Mouse (Mus musculus) MEL (cell line): ENCODE data around the gene Tbcd. TPM values are rescaled to one million over a fixed set of nuclear protein-coding genes. Genes with fewer than 3 reads are reported as not detected.

ENCODE experiments used
- DNase-seq: peaks from one replicate; pipeline ENCODE4 v3.0.0; 2011; ENCODE audit warnings: low read depth, low spot score
- H3K27ac ChIP-seq: 2 replicates; pipeline ENCODE4 v1.5.1; 2012; ENCODE audit warnings: low read depth, mild to moderate bottlenecking, control low read depth, low read length, moderate library complexity; ENCODE audit not compliant: control insufficient read depth
- H3K27me3 ChIP-seq, 2 experiments: fragments of 150-350 bp in 1 of 2; sonication (generic) in 1 of 2; 2 replicates each; pipeline ENCODE4 v1.6.1; 2012; ENCODE audit warnings: low read length in 2 of 2, mild to moderate bottlenecking in 2 of 2, improper control_type of control experiment in 1 of 2, moderate library complexity in 1 of 2; ENCODE audit not compliant: insufficient read depth in 2 of 2, control insufficient read depth in 1 of 2
- H3K36me3 ChIP-seq, 2 experiments: 2 replicates each; pipeline ENCODE4 v1.6.1; 2012 to 2014; ENCODE audit warnings: low read length in 2 of 2, improper control_type of control experiment in 1 of 2, inconsistent platforms in 1 of 2, mild to moderate bottlenecking in 1 of 2; ENCODE audit not compliant: insufficient read depth in 2 of 2, control insufficient read depth in 1 of 2
- H3K4me1 ChIP-seq, 2 experiments: fragments of 150-350 bp in 1 of 2; sonication (generic) in 1 of 2; 2 replicates each; pipeline ENCODE4 v1.6.1; 2012; ENCODE audit warnings: low read length in 2 of 2, improper control_type of control experiment in 1 of 2, mild to moderate bottlenecking in 1 of 2; ENCODE audit not compliant: insufficient read depth in 2 of 2, control insufficient read depth in 1 of 2
- H3K4me3 ChIP-seq, 2 experiments: fragments of 150-350 bp in 1 of 2; sonication (generic) in 1 of 2; 2 replicates each; pipeline ENCODE4 v1.5.1; 2012; ENCODE audit warnings: low read depth in 2 of 2, low read length in 2 of 2, mild to moderate bottlenecking in 2 of 2, moderate library complexity in 2 of 2, control low read depth in 1 of 2, improper control_type of control experiment in 1 of 2; ENCODE audit not compliant: control insufficient read depth in 1 of 2, insufficient read depth in 1 of 2
- H3K79me2 ChIP-seq: 2 replicates; pipeline ENCODE4 v1.6.1; 2012; ENCODE audit warnings: mild to moderate bottlenecking, low read length, moderate library complexity; ENCODE audit not compliant: control insufficient read depth, poor library complexity, insufficient read depth
- H3K9ac ChIP-seq: 2 replicates; pipeline ENCODE4 v1.6.1; 2012; ENCODE audit warnings: low read depth, mild to moderate bottlenecking, control low read depth, low read length, moderate library complexity; ENCODE audit not compliant: control insufficient read depth, poor library complexity, severe bottlenecking
- H3K9me3 ChIP-seq: fragments of 150-350 bp; sonication (generic); replicated peaks from 2 replicates; pipeline ENCODE4 v1.6.1; 2012; ENCODE audit warnings: mild to moderate bottlenecking, low read length, improper control_type of control experiment, moderate library complexity; ENCODE audit not compliant: insufficient read depth
- CHD2 ChIP-seq: IDR thresholded peaks from 2 replicates; pipeline ENCODE4 v1.6.1; 2011; ENCODE audit warnings: low read length, improper control_type of control experiment
- CTCF ChIP-seq, 3 experiments: IDR thresholded peaks in 2 of 3; conservative IDR thresholded peaks in 1 of 3; 2 replicates each; pipeline ENCODE4 v1.5.1; 2011 to 2012; ENCODE audit warnings: low read length in 3 of 3, low read depth in 2 of 3, mild to moderate bottlenecking in 2 of 3, improper control_type of control experiment in 1 of 3, inconsistent platforms in 1 of 3, mixed read lengths in 1 of 3, moderate library complexity in 1 of 3; ENCODE audit not compliant: control insufficient read depth in 1 of 3, insufficient read depth in 1 of 3, poor library complexity in 1 of 3, severe bottlenecking in 1 of 3
- ELF1 ChIP-seq: IDR thresholded peaks from 2 replicates; pipeline ENCODE4 v1.6.1; 2014; ENCODE audit warnings: low read depth, mild to moderate bottlenecking, inconsistent platforms, low read length, improper control_type of control experiment, moderate library complexity
- EP300 ChIP-seq, 2 experiments: IDR thresholded peaks; 2 replicates each; pipeline ENCODE4 v1.6.1; 2011; ENCODE audit warnings: improper control_type of control experiment in 2 of 2, low read length in 2 of 2, low read depth in 1 of 2, mild to moderate bottlenecking in 1 of 2
- ETS1 ChIP-seq: IDR thresholded peaks from 2 replicates; pipeline ENCODE4 v1.6.1; 2012; ENCODE audit warnings: low read depth, mild to moderate bottlenecking, inconsistent platforms, low read length, improper control_type of control experiment, moderate library complexity
- JUND ChIP-seq: IDR thresholded peaks from 2 replicates; pipeline ENCODE4 v1.6.1; 2011; ENCODE audit warnings: low read depth, mild to moderate bottlenecking, improper control_type of control experiment, low read length
- KAT2A ChIP-seq: conservative IDR thresholded peaks from 2 replicates; pipeline ENCODE4 v1.6.1; 2012; ENCODE audit warnings: low read depth, low read length, improper control_type of control experiment, inconsistent platforms
- MAFK ChIP-seq: IDR thresholded peaks from 2 replicates; pipeline ENCODE4 v1.6.1; 2011; ENCODE audit warnings: low read depth, mild to moderate bottlenecking, low read length, improper control_type of control experiment, borderline replicate concordance
- MAX ChIP-seq: IDR thresholded peaks from 2 replicates; pipeline ENCODE4 v1.6.1; 2011; ENCODE audit warnings: low read length, improper control_type of control experiment
- MXI1 ChIP-seq: IDR thresholded peaks from 2 replicates; pipeline ENCODE4 v1.6.1; 2011; ENCODE audit warnings: mild to moderate bottlenecking, low read depth, low read length, improper control_type of control experiment
- MYB ChIP-seq: IDR thresholded peaks from 2 replicates; pipeline ENCODE4 v1.6.1; 2011; ENCODE audit warnings: mild to moderate bottlenecking, low read depth, low read length, improper control_type of control experiment
- MYC ChIP-seq: IDR thresholded peaks from 2 replicates; pipeline ENCODE4 v1.6.1; 2011; ENCODE audit warnings: low read depth, mild to moderate bottlenecking, low read length, improper control_type of control experiment, moderate library complexity
- RCOR1 ChIP-seq: IDR thresholded peaks from 2 replicates; pipeline ENCODE4 v1.6.1; 2012; ENCODE audit warnings: low read depth, mild to moderate bottlenecking, inconsistent platforms, low read length, improper control_type of control experiment
- TCF12 ChIP-seq: IDR thresholded peaks from 2 replicates; pipeline ENCODE4 v1.6.1; 2014; ENCODE audit warnings: low read depth, mild to moderate bottlenecking, inconsistent platforms, low read length, improper control_type of control experiment, moderate library complexity
- UBTF ChIP-seq: IDR thresholded peaks from 2 replicates; pipeline ENCODE4 v1.6.1; 2012; ENCODE audit warnings: low read depth, mild to moderate bottlenecking, inconsistent platforms, low read length, improper control_type of control experiment, moderate library complexity, borderline replicate concordance; ENCODE audit not compliant: insufficient read depth
- ZMIZ1 ChIP-seq: IDR thresholded peaks from 2 replicates; pipeline ENCODE4 v1.6.1; 2012; ENCODE audit warnings: low read depth, mild to moderate bottlenecking, inconsistent platforms, low read length, improper control_type of control experiment, moderate library complexity
- ZNF384 ChIP-seq: IDR thresholded peaks from 2 replicates; pipeline ENCODE4 v1.6.1; 2012; ENCODE audit warnings: low read depth, mild to moderate bottlenecking, inconsistent platforms, low read length, improper control_type of control experiment
- polyA plus RNA-seq, 2 experiments: library from polyadenylated mRNA; stranded (reverse) in 1 of 2; unstranded in 1 of 2; fragments of >175 nt in 1 of 2; fragments of >200 nt in 1 of 2; gene quantifications; 2 replicates each; pipeline versions ENCODE4 v1.2.1 to v1.2.4; 2012; ENCODE audit warnings: low replicate concordance in 2 of 2, low read depth in 1 of 2; ENCODE audit not compliant: insufficient read length in 2 of 2, insufficient read depth in 1 of 2, missing spikeins in 1 of 2
- total RNA-seq: library from RNA; depleted of rRNA; stranded (reverse); fragments of 300-350 nt; gene quantifications from 2 replicates; pipeline ENCODE4 v1.2.3, GENCODE M21; 2012

Gene Tbcd
- total and polyA plus RNA-seq, 3 experiments: 50.0 to 65.3 TPM; not detected in 1

DNA sequence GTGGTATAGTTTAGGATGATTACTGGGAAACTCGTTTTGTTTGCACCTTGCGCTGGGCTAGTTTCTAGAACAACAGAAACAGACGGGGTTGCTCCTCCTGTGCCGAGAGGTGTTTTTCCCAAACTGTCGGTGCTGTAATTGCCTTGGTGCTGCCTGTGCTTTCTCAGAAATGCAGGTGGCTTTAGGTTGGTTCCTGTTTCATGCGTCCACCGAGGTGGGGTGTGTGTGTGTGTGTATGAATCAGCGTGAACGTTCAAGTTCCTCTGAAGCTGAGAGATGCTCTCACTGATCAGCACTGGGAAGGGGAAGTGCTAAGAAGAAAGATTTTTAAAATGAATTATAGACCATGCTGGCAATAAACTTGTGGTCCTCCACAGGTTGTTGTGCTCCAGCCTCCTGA, 34.1 kb downstream of the Tbcd start:
- H3K4me1 ChIP-seq: peaks cover 3 to 5% of the 10 kb centered on the region in 2 experiments; a peak in 3 of 4 replicates
- no peak overlapping the region for H3K27ac ChIP-seq
- peaks cover 0 to 7% of the 10 kb centered on the region in 2 experiments; a peak in 3 of 4 replicates for H3K36me3 ChIP-seq
- H3K9me3 ChIP-seq: no peaks in the 10 kb centered on the region
- H3K4me3 ChIP-seq: no peak overlapping the region
- peaks cover 2% of the 10 kb centered on the region; the same call in 1 of the 2 replicates for H3K79me2 ChIP-seq
- no peak overlapping the region for H3K9ac ChIP-seq
- no peaks in the 10 kb centered on the region for H3K27me3 ChIP-seq
- TF ChIP-seq RCOR1 (peak; percentile 70), MYC (peak; percentile 63; the same call in 1 of the 2 replicates), TCF12 (0 out of 2 replicates have a peak, but pooled peaks have one; percentile 41), CTCF (IDR thresholded peaks at IDR 0.05 in 2 of 3, conservative IDR thresholded peaks at IDR 0.05 in 1 of 3; ENCODE audit: control insufficient read depth in 1 of 3, insufficient read depth in 1 of 3, low read depth in 2 of 3, low read length in 3 of 3, poor library complexity in 1 of 3, severe bottlenecking in 1 of 3) (no peak), KAT2A (no peak), EP300 (IDR thresholded peaks at IDR 0.05; ENCODE audit: low read depth in 1 of 2, low read length in 2 of 2) (peak; percentile 46 to 59), MXI1 (peak; percentile 24; the same call in 1 of the 2 replicates), ELF1 (peak; percentile 22; the same call in 1 of the 2 replicates), JUND (0 out of 2 replicates have a peak, but pooled peaks have one; percentile 33), MAX (0 out of 2 replicates have a peak, but pooled peaks have one; percentile 48), ETS1 (peak; percentile 36; the same call in 1 of the 2 replicates), MYB (no peak)
- DNase-seq: peak; percentile 85

DNA sequence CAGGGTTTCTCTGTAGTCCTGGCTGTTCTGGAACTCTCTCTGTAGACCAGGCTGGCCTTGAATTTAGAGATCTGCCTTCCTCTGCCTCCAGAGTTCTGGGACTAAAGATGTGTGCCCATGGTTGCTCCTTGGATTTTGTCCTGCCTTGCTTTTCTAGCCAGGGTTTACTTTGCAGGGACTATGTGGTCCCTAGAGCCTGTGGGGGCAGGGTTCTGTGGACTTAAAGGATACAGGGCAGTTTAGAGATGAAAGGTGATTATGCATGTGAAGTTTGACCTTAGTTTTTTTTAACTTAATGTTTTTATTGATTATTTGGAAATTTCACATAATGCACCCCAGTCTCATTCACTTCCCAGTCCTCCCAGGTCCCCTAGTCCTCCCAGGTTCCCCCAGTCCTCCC, 38.9 kb downstream of the Tbcd start:
- no peaks in the 10 kb centered on the region for H3K9me3 ChIP-seq
- H3K9ac ChIP-seq: no peak overlapping the region
- H3K36me3 ChIP-seq: peaks cover 4 to 10% of the 10 kb centered on the region in 2 experiments
- no peak overlapping the region for H3K27ac ChIP-seq
- TF ChIP-seq MAFK (no peak), CHD2 (no peak), UBTF (no peak), ZNF384 (no peak), ZMIZ1 (no peak)
- no peak for DNase-seq
- H3K4me3 ChIP-seq: no peak overlapping the region
- peaks cover 2 to 3% of the 10 kb centered on the region in 2 experiments; a peak in 3 of 4 replicates for H3K4me1 ChIP-seq
- H3K79me2 ChIP-seq: peaks cover 2% of the 10 kb centered on the region; the same call in 1 of the 2 replicates
- no peaks in the 10 kb centered on the region for H3K27me3 ChIP-seq
